Mouse (Mus musculus) limb, embryonic 11.5 days (tissue): ENCODE data around the gene Tmprss6. TPM values are rescaled to one million over a fixed set of nuclear protein-coding genes. Genes with fewer than 3 reads are reported as not detected.

Experiments used
- ATAC-seq: fragments of 200-750 bp; cut with Nextera tagmentation; 2 replicates; pipeline ENCODE4 v1.8.0; 2017; ENCODE audit warnings: low read depth; ENCODE audit not compliant: insufficient number of reproducible peaks, low FRiP score, low TSS enrichment
- DNase-seq: peaks from one replicate; pipeline ENCODE4 v3.0.0-alpha.2; 2015; ENCODE audit warnings: low spot score
- H3K27ac ChIP-seq: fragments of 300-500 bp; sonication (generic); replicated peaks from 2 replicates; pipeline ENCODE4 v1.5.1; 2014; ENCODE audit warnings: low read depth, mild to moderate bottlenecking, low read length
- H3K27me3 ChIP-seq: fragments of 300-500 bp; sonication (generic); 2 replicates; pipeline ENCODE4 v1.6.1; 2014; ENCODE audit warnings: mild to moderate bottlenecking, low read length, mixed read lengths; ENCODE audit not compliant: control insufficient read depth, insufficient read depth
- H3K36me3 ChIP-seq: fragments of 300-500 bp; sonication (generic); 2 replicates; pipeline ENCODE4 v1.6.1; 2014; ENCODE audit warnings: mild to moderate bottlenecking, low read length, moderate library complexity, mixed read lengths; ENCODE audit not compliant: control insufficient read depth, insufficient read depth
- H3K4me1 ChIP-seq: fragments of 300-500 bp; sonication (generic); 2 replicates; pipeline ENCODE4 v1.6.1; 2014; ENCODE audit warnings: low read length, mixed read lengths; ENCODE audit not compliant: control insufficient read depth, insufficient read depth
- H3K4me2 ChIP-seq: fragments of 300-500 bp; sonication (generic); 2 replicates; pipeline ENCODE4 v1.6.1; 2014; ENCODE audit warnings: low read depth, mild to moderate bottlenecking, moderate library complexity; ENCODE audit not compliant: severe bottlenecking
- H3K4me3 ChIP-seq: fragments of 300-500 bp; sonication (generic); 2 replicates; pipeline ENCODE4 v1.5.1; 2014; ENCODE audit warnings: low read depth, low read length
- H3K9ac ChIP-seq: fragments of 300-500 bp; sonication (generic); 2 replicates; pipeline ENCODE4 v1.6.1; 2014; ENCODE audit warnings: mild to moderate bottlenecking, low read length
- H3K9me3 ChIP-seq: fragments of 300-500 bp; sonication (generic); 2 replicates; pipeline ENCODE4 v1.6.1; 2016; ENCODE audit warnings: low read length; ENCODE audit not compliant: control insufficient read depth
- WGBS: fragments of 180-500 bp; shearing (Covaris S2); extraction: QIAGEN DNeasy Blood & Tissue Kit; methylation state at CpG from one replicate; pipeline ENCODE4 v1.1.7; 2014; 5-methylcytosine and 5-hydroxymethylcytosine counted together
- polyA plus RNA-seq: library from polyadenylated mRNA; unstranded; fragments of >200 nt; fragmentation: Nextera tagmentation; extraction: Ambion mirVana; gene quantifications from 2 replicates; pipeline ENCODE4 v1.2.1, GENCODE M21; 2014

The Tmprss6 gene
- polyA plus RNA-seq, 1 experiment from 2014 or later: 0.27 TPM

GRCm38 (mm10) chr15:78413719-78414117 lies 54.7 kb downstream of the Tmprss6 start:
- H3K4me3 ChIP-seq: no peak overlapping the region
- H3K27me3 ChIP-seq: peaks cover 24% of the 10 kb centered on the region
- H3K9me3 ChIP-seq: no peaks in the 10 kb centered on the region
- DNase-seq: no peak
- 63% methylated on average over 1 of the region's 1 CpGs for WGBS
- no peak overlapping the region for H3K9ac ChIP-seq
- H3K27ac ChIP-seq: no peak overlapping the region
- no peaks in the 10 kb centered on the region for H3K36me3 ChIP-seq
- no peak overlapping the region for H3K4me2 ChIP-seq
- no peak for ATAC-seq
- H3K4me1 ChIP-seq: peaks cover 5% of the 10 kb centered on the region; the same call in 1 of the 2 replicates

- no peak overlapping the region for H3K4me3 ChIP-seq
- peaks cover 25% of the 10 kb centered on the region for H3K27me3 ChIP-seq
- DNase-seq (no peak), ATAC-seq (no peak)
- WGBS: 89% methylated on average over 14 of the region's 14 CpGs
- H3K4me1 ChIP-seq: peaks cover 5% of the 10 kb centered on the region; the same call in 1 of the 2 replicates
- H3K9me3 ChIP-seq: no peaks in the 10 kb centered on the region
- no peak overlapping the region for H3K27ac ChIP-seq
- no peaks in the 10 kb centered on the region for H3K36me3 ChIP-seq
- no peak overlapping the region for H3K4me2 ChIP-seq
- no peak overlapping the region for H3K9ac ChIP-seq
These were observed 55.2 kb downstream of the Tmprss6 start for GRCm38 (mm10) chr15:78413083-78413718.

GRCm38 (mm10) chr15:78409570-78410052 lies 58.8 kb downstream of the Tmprss6 start:
- Histone ChIP-seq H3K27me3 (peaks cover 25% of the 10 kb centered on the region), H3K9me3 (no peaks in the 10 kb centered on the region), H3K4me1 (peaks cover 18% of the 10 kb centered on the region), H3K9ac (peak overlapping the region; percentile 34; the same call in 1 of the 2 replicates), H3K4me3 (no peak overlapping the region; the same call in 1 of the 2 replicates), H3K36me3 (no peaks in the 10 kb centered on the region), H3K4me2 (peak overlapping the region; percentile 41), H3K27ac (no peak overlapping the region)
- 9% methylated on average over 12 of the region's 12 CpGs for WGBS
- DNase-seq (no peak), ATAC-seq (no peak)

GRCm38 (mm10) chr15:78406293-78406934 lies 62.0 kb downstream of the Tmprss6 start, which contains the start of gene Mpst:
TSS of gene Mpst (plus strand) at chr15:78406416.
- DNase-seq (peak; percentile 87), ATAC-seq (peak; percentile 84)
- Histone ChIP-seq H3K4me1 (peaks cover 18% of the 10 kb centered on the region), H3K4me2 (peak within 1 kb of the TSS; percentile 93), H3K9ac (peak within 1 kb of the TSS; percentile 78), H3K27ac (peak within 1 kb of the TSS; percentile 75), H3K27me3 (peaks cover 25% of the 10 kb centered on the region), H3K9me3 (no peaks in the 10 kb centered on the region), H3K4me3 (peak within 1 kb of the TSS; percentile 56), H3K36me3 (no peaks in the 10 kb centered on the region)
- WGBS: under 1% methylated on average over 40 of the region's 40 CpGs

GRCm38 (mm10) chr15:78405517-78406211 lies 62.8 kb downstream of the Tmprss6 start, which contains the start of gene Tst:
TSS of gene Tst (minus strand) at chr15:78405907.
- DNase-seq (peak; percentile 79), ATAC-seq (peak; percentile 56; the same call in 1 of the 2 replicates)
- peak within 1 kb of the TSS; percentile 56 for H3K4me3 ChIP-seq
- peaks cover 21% of the 10 kb centered on the region for H3K27me3 ChIP-seq
- H3K9ac ChIP-seq: peak within 1 kb of the TSS; percentile 78
- peak within 1 kb of the TSS; percentile 75 for H3K27ac ChIP-seq
- 2% methylated on average over 34 of the region's 34 CpGs for WGBS
- peak within 1 kb of the TSS; percentile 93 for H3K4me2 ChIP-seq
- peaks cover 18% of the 10 kb centered on the region for H3K4me1 ChIP-seq
- no peaks in the 10 kb centered on the region for H3K36me3 ChIP-seq
- no peaks in the 10 kb centered on the region for H3K9me3 ChIP-seq

GRCm38 (mm10) chr15:78405098-78405497 lies 63.3 kb downstream of the Tmprss6 start:
- DNase-seq (no peak), ATAC-seq (no peak)
- peak overlapping the region; percentile 56; the same call in 1 of the 2 replicates for H3K4me3 ChIP-seq
- H3K4me2 ChIP-seq: peak overlapping the region; percentile 93
- no peaks in the 10 kb centered on the region for H3K36me3 ChIP-seq
- H3K27ac ChIP-seq: no peak overlapping the region
- H3K4me1 ChIP-seq: peaks cover 18% of the 10 kb centered on the region
- WGBS: 57% methylated on average over 11 of the region's 11 CpGs
- no peaks in the 10 kb centered on the region for H3K9me3 ChIP-seq
- peaks cover 15% of the 10 kb centered on the region for H3K27me3 ChIP-seq
- H3K9ac ChIP-seq: no peak overlapping the region; the same call in 1 of the 2 replicates

GRCm38 (mm10) chr15:78403896-78404295 lies 64.5 kb downstream of the Tmprss6 start:
- Histone ChIP-seq H3K4me2 (no peak overlapping the region), H3K27ac (no peak overlapping the region), H3K4me3 (no peak overlapping the region), H3K4me1 (peaks cover 13% of the 10 kb centered on the region), H3K36me3 (no peaks in the 10 kb centered on the region), H3K9me3 (no peaks in the 10 kb centered on the region), H3K9ac (no peak overlapping the region), H3K27me3 (peaks cover 3% of the 10 kb centered on the region)
- ATAC-seq (no peak), DNase-seq (no peak)
- WGBS: 60% methylated on average over 1 of the region's 1 CpGs

GRCm38 (mm10) chr15:78403301-78403741 lies 65.1 kb downstream of the Tmprss6 start:
- peaks cover 13% of the 10 kb centered on the region for H3K4me1 ChIP-seq
- no peak overlapping the region for H3K4me2 ChIP-seq
- no peaks in the 10 kb centered on the region for H3K27me3 ChIP-seq
- no peak overlapping the region for H3K27ac ChIP-seq
- ATAC-seq (no peak), DNase-seq (no peak)
- no peak overlapping the region for H3K9ac ChIP-seq
- H3K4me3 ChIP-seq: no peak overlapping the region
- no peaks in the 10 kb centered on the region for H3K36me3 ChIP-seq
- 72% methylated on average over 3 of the region's 3 CpGs for WGBS
- H3K9me3 ChIP-seq: no peaks in the 10 kb centered on the region
